Mouse (Mus musculus): ENCODE data around the gene Prkar2a.
"Not testable (repeated sequence)": the region's sequence is repeated elsewhere in the genome, so short reads cannot be mapped to it uniquely, and the experiment has no call there.

Gene Prkar2a

GRCm38 (mm10) chr9:108689106-108689505, at the start of gene Prkar2a:
Gene Prkar2a (plus strand): TSS chr9:108689314.
- no peak for DNase-seq

- no peak for DNase-seq
These were observed 49.3 kb upstream of the Prkar2a start for GRCm38 (mm10) chr9:108639825-108640224.

- DNase-seq: no peak
These were observed 40.9 kb upstream of the Prkar2a start for GRCm38 (mm10) chr9:108648166-108648565.

- DNase-seq: peak; percentile 90
These were observed 40.2 kb upstream of the Prkar2a start, which contains the start of gene Arih2 for GRCm38 (mm10) chr9:108648611-108649560. Gene Arih2 (minus strand): TSS chr9:108649386.

GRCm38 (mm10) chr9:108649561-108650440, 39.3 kb upstream of the Prkar2a start:
- no peak for DNase-seq

GRCm38 (mm10) chr9:108654566-108655464, 34.3 kb upstream of the Prkar2a start:
- DNase-seq: peak; percentile 34

GRCm38 (mm10) chr9:108655865-108656264, 33.2 kb upstream of the Prkar2a start:
- DNase-seq: not testable (repeated sequence)

GRCm38 (mm10) chr9:108661677-108662612, 27.2 kb upstream of the Prkar2a start, which contains the start of gene Slc25a20:
Gene Slc25a20 (plus strand): TSS chr9:108662088.
- DNase-seq: peak; percentile 79

GRCm38 (mm10) chr9:108662660-108663059, 26.5 kb upstream of the Prkar2a start:
- no peak for DNase-seq

GRCm38 (mm10) chr9:108669875-108670274, 19.2 kb upstream of the Prkar2a start:
- no peak for DNase-seq

- no peak for DNase-seq
These were observed 16.0 kb upstream of the Prkar2a start for GRCm38 (mm10) chr9:108673151-108673550.

GRCm38 (mm10) chr9:108680026-108680425, 9.1 kb upstream of the Prkar2a start:
- no peak for DNase-seq

GRCm38 (mm10) chr9:108686475-108686887, 2.6 kb upstream of the Prkar2a start:
- no peak for DNase-seq

- DNase-seq: no peak
These were observed 1.9 kb upstream of the Prkar2a start for GRCm38 (mm10) chr9:108687181-108687580.

GRCm38 (mm10) chr9:108687686-108688085, 1.4 kb upstream of the Prkar2a start:
- DNase-seq: no peak

GRCm38 (mm10) chr9:108688451-108688850, 663 bp upstream of the Prkar2a start:
- DNase-seq: no peak

- no peak for DNase-seq
These were observed 879 bp downstream of the Prkar2a start for GRCm38 (mm10) chr9:108689993-108690392.

- no peak for DNase-seq
These were observed 1.8 kb downstream of the Prkar2a start for GRCm38 (mm10) chr9:108690914-108691313.

- DNase-seq: peak; percentile 38
These were observed 2.3 kb downstream of the Prkar2a start for GRCm38 (mm10) chr9:108691371-108691770.

GRCm38 (mm10) chr9:108691846-108692225, 2.7 kb downstream of the Prkar2a start:
- DNase-seq: peak; percentile 87
